Mouse (Mus musculus) lung, adult 2 months (tissue): ENCODE measurements around the gene Olfr222.

Experiments
- CTCF ChIP-seq: fragments of 200-500 bp; IDR thresholded peaks from 2 replicates; pipeline ENCODE4 v1.5.1; 2011; ENCODE audit warnings: mild to moderate bottlenecking, low read length, control low read depth; ENCODE audit not compliant: insufficient read depth
- POLR2A ChIP-seq: fragments of 200-500 bp; IDR thresholded peaks from 2 replicates; pipeline ENCODE4 v1.6.1; 2011; ENCODE audit warnings: low read depth, mild to moderate bottlenecking, control low read depth, low read length, borderline replicate concordance; ENCODE audit errors: extremely low read depth

DNA sequence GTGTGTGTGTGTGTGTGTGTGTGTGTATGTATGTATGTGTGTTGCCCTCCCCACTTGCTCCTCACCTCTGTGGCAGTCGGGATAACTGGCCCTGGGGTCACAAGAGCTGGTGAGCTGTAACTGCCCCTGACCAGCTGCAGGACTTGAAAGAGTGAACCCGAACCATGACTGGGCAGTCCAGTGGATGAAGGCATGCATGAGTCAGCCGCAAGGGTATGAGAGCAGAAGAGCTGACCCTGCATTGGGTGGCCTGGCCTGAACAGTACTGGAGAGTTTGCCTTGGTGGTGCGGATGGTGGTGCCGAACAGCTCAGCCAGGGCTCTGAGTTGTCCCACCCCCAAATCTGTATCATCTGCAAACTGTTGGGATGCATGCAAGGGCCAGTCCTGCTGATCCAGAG is 44.5 kb downstream of the Olfr222 start:
- TF ChIP-seq POLR2A, result no peak
- TF ChIP-seq CTCF, result no peak
